Mouse (Mus musculus) ovary, postnatal 10 days (tissue): ENCODE results near the gene Insig2.

Experiments used
- DNase-seq: peaks from one replicate; pipeline ENCODE4 v3.0.0; 2022; ENCODE audit warnings: low spot score

Gene Insig2

DNA sequence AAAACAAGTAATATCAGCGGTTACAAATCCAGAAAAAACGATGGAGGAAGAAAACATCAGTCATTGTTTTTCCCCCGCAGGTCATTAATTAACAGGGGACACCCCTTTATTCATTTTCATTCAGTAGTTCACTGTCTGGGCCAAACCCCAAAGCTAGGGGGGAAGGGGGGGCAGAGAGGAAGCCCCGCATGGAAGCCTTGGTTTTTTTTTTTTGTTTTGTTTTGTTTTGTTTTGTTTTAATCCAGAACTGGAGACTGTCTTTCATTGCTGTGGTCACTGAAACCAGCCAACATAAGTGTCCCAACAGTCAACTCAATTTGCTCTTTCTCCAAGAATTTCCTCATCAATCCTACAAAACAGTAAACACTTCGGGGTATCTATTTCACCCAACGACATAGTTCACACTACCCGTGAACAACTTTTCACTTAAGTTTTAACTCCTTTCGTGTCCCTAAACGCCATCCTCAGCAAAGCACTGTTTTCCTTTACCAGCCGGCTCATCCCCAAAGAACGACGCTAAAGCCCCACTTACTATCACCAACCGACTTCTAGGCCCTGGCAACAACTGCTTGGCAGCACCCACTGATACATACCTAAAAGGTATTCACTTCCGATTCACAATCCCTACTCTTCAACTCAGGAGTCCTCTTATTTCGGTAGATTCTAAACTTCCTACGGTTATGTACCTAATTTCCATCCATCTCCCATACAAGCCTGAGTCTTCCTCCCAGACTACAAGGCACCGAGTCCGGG is 5.6 kb downstream of the Insig2 start:
- DNase-seq = no peak

- DNase-seq = no peak
Measured at GRCm38 (mm10) chr1:121323501-121323900, 8.9 kb downstream of the Insig2 start.

- DNase-seq = no peak
Measured at GRCm38 (mm10) chr1:121314766-121315428, 17.5 kb downstream of the Insig2 start.

GRCm38 (mm10) chr1:121313181-121313580 is 19.2 kb downstream of the Insig2 start:
- no peak for DNase-seq

GRCm38 (mm10) chr1:121312326-121312725 is 20.1 kb downstream of the Insig2 start:
- no peak for DNase-seq

- DNase-seq = no peak
Measured at GRCm38 (mm10) chr1:121296717-121297255, 35.6 kb downstream of the Insig2 start.

- no peak for DNase-seq
Measured at GRCm38 (mm10) chr1:121293571-121293970, 38.8 kb downstream of the Insig2 start.

DNA sequence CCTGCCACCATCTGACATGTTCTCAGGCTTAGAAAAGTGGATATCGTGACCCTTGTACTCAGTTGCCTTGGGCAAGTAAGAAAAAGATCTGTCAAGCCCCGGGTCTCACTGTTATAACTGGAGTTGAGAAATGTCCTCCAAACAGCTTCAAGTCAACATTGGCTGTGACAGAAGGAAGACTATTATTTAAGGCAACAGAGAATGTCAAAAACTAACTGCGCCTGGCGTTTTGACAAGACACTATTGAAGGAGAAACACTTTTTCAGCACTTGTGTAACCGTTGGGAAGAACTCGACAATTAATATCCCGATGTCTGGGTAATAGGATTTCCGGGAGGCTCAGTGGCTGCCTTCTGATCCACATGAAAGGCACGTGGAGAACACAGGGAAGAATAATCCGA is 41.5 kb downstream of the Insig2 start:
- no peak for DNase-seq

GRCm38 (mm10) chr1:121290340-121290739 is 42.0 kb downstream of the Insig2 start:
- DNase-seq = no peak

GRCm38 (mm10) chr1:121284197-121284596 is 48.2 kb downstream of the Insig2 start:
- DNase-seq = no peak

DNA sequence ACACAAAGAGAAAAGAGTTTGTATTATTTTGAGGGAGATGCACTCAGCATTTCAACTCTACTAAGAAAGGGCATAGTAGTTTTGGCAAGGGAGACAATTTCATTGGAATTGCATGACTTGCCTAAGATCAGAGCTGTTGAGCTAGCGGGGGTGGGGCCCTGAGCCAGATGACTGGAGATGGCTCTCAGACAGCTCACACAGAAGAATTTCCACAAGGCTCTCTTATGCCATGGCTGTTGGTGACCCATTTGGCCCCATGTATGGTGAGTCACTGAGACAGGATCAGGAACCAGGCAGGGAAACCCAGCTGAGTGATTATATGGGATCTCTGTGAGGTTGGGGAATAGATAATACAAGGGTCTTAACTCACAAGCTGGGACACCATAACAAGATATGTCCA is 51.9 kb downstream of the Insig2 start:
- DNase-seq = no peak

- DNase-seq = no peak
Measured at GRCm38 (mm10) chr1:121278370-121278769, 54.0 kb downstream of the Insig2 start.

GRCm38 (mm10) chr1:121277466-121277865 is 54.9 kb downstream of the Insig2 start:
- DNase-seq = no peak

DNA sequence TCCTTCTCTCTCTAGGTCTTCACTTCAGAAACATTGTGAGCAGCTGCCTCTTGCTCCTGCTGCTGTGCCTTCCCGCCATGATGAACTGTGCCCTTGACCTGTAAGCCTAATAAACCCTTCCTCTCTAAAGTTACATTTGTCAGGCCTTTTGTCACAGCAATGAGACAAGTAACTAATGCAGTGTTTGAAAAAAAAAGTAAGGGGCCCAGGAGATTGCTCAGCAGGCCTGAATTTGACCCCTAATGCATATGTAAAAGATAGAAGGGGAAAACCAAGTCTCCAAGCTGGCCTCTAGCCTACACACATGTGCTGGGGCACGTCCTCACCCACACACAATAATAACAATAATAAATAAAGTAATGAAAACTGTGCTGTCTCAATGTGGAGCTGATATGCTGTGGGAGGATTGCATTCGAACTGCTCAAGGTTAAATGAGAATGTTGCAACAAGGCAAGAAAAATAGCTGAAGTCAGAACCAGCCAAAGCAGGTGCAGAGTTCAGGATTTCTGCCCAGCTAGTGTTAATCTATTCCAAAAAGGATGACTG is 56.4 kb downstream of the Insig2 start:
- DNase-seq = no peak

DNA sequence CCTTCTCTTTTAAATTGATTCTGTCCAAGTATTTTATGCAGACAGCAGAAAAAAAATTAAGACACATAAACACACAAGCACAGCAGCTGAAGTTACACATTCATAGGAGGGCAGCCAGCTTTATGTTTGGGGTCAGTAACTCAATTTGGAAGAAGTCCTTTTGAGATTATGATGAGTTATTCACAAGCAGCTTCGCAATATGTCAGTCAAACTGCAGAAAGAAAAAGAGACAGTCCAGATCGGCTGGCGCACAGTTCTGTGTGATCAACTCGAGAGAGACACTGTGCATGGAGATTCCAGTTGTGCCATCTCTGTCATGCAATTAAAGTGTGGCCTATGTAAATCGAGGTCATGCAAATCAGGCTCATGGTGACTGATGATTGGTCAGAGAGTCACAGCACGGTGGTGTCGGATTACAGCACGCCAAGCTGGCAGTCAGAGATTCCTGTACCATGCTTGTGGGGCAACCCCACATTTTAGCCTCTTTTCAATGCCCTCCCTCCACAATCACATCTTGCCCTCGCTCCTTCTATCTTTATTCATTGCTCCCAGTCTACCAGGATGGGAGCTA is 72.1 kb downstream of the Insig2 start:
- DNase-seq = no peak
